Mouse (Mus musculus): Measurements from ENCODE around the gene 4931428F04Rik.
A peak's percentile ranks its signal among the peaks of the same experiment; 100 is the strongest.

4931428F04Rik gene

DNA sequence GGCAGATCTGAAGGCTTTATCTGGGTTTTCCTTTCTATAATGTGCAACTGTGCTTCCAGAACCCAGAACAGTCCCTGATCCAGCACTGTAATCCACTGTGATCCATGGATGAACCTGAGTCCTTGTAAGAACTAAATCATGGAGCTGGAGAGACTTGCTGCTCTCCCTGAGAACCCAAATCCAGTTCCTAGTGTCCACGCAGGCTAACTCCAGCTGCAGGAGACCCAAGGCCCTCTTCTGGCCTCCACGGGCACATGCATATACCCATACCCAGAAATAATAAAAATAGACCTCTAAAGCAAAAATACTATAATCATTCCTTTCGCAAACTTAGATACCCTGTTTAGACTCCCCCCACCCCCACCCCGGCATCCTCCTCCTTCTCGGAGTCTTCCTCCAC lies 1.4 kb downstream of the 4931428F04Rik start:
- no peak for DNase-seq (ENCODE audit: low spot score)

DNA sequence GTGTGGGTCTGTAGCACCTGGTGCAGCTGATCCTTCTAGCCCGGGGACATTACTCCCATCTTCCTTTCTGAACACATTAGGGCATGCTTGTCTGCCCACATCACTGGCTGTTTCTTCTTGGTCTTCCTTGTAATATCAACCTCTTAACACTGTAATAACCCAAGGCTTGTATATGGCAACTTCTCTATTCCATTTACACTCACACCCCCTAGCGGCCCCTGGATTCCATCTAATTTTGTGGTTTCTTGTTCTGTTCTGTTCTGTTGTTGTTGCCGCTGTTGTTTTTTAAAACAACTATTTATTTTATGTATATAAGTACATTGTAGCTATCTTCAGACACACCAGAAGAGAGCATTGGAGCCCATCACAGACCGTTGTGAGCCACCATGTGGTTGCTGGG lies 2.8 kb downstream of the 4931428F04Rik start:
- DNase-seq (ENCODE audit: low spot score) = no peak

DNA sequence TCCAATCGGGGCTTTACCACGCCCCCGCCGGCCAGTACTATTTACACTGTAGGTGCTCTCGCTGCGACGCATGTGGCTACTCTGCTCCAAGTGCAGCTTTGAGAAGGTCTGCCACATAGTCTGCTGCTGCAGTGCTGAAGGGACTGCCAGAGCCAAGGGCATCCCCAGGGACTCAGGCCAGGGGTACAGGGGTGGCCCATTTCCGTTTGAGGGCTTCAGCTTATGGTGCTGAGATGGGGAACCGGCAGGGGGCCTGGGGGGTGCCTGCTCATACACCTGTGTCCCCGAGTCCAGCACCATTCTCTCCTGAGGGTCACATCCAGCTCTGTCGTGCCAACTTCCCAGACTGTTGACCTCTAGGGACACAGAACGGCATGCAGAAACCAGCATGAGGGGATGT lies 4.2 kb downstream of the 4931428F04Rik start:
- DNase-seq (ENCODE audit: low spot score) = no peak

DNA sequence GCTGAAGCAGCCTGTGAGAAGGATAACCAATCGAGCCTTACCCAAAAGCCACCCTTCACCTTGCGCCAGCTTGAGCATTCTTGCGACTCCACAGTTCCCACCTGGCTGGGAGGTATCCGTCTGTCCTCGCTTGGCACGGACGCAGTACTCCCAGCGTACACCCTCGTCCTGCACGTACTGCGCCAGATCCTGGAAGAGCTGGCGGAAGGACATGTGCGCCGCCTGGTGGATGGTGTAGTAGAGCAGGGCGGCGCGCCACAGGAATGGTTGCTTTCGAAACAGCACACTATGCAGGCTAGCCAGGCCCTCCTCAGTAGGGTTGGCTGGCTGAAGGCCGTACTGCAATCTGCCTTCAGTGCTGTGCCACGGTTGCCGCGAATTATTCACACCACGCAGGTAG lies 6.6 kb downstream of the 4931428F04Rik start:
- DNase-seq (ENCODE audit: low spot score) = peak; percentile 85

DNA sequence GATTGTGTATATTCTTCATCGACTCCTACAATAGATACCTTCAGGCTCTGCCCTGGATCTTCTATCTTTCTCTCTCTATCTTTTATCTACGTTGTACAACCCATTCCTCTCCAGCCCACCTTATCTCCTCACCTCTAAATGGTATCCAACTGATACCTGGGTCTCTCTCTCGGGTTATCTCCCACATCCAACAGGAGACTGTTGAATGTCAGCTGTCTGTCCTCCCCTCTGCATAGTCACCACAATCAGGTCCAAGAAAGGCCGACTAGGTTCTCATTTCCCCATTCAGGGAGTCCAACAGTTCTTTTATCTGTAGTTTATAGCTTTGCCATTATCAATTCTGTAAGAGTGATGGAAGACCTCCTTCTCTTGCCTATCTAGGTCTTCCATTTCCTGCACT lies 7.4 kb downstream of the 4931428F04Rik start:
- no peak for DNase-seq (ENCODE audit: low spot score)

DNA sequence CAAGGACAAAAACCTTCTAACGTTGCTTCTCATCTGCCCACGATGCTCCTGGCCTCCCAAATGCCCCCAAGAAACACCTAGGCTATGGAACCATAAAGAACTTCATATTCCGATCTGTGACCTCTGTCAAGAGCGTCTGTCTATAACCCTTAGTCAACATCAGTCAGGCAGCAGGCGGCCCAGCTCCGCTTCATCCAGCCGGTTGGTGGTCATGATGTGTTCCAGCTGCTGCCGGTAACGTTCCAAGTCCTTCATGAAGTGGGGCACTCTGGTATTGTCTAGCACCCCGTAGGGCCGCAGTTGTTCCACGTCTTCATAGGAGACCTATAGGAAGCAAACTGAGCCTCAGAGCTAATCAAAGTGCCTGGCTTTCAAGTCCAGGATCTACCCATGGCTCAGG lies 7.8 kb downstream of the 4931428F04Rik start:
- DNase-seq (ENCODE audit: low spot score) = no peak

DNA sequence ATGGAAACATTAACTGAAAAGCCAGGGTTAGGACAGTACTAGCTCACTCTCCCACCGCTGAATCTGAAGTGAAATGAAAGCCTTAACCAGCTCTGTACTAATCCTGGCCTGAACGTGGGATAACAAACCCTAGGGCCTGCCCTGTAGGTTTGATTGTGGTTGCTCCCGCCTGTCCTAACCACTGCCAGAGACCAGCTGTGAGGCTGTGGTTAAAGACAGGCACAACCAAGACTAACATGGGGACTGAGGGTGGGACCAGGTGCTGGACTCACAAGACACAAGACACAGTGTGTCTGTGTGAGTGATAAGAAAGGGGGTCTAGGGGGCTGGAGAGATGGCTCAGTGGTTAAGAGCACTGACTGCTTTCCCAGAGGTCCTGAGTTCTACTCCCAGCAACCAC lies 9.1 kb downstream of the 4931428F04Rik start:
- no peak for DNase-seq (ENCODE audit: low spot score)

DNA sequence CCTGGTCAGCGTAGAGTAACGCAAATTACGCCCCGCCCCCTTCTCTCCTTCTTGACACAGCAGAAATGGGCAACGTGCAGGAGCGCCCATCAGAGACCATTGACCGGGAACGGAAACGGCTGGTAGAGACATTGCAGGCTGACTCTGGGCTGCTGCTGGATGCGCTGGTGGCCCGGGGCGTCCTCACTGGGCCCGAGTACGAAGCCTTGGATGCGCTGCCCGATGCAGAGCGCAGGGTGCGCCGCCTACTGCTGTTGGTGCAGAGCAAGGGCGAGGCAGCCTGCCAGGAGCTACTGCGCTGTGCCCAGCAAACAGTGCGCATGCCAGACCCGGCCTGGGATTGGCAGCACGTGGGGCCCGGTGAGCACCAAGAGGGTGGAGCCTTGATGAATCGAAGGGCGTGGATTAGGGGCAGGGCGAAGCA lies 10.7 kb downstream of the 4931428F04Rik start:
- no peak for DNase-seq (ENCODE audit: low spot score)

DNA sequence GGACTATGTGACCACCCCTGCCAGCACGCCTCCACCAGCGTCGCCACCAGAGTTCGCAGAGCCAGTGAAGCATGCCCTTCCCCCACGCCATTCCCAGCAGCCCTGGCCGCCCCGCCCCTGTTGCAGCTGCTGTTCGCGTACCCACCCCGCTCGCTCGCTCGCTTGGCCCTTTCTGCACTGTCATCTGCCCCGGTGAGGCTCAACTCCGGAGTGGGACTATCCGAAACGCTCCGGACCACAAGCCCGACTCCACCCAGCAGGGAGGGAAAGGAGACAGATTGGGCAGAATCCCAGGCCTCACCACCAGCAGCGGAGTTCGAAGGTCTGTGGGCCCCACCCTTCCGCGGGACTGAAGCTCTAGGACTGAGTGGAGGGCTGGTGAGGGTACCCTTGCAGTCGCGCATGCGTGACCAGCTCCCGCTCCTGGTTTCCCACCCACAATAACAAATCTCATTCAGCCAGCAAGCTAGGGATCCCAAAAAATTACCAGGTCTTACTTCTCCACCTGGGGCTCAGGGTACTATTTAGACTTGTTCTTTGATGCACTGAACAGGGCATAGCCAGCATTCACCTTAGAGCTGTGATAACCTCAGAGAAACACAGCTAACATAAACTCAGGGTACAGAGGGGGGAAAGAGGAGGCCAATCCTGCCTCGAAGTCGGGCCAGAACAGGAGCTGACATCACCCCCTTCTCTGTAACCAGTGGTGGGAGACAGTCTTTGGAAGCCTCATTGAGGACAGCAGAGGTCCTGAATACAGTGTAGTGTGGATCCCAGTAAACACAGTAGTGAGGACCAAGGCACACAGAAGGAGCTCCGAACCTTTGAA lies 13.2 kb downstream of the 4931428F04Rik start:
- peak; percentile 68 for DNase-seq (ENCODE audit: low spot score)

DNA sequence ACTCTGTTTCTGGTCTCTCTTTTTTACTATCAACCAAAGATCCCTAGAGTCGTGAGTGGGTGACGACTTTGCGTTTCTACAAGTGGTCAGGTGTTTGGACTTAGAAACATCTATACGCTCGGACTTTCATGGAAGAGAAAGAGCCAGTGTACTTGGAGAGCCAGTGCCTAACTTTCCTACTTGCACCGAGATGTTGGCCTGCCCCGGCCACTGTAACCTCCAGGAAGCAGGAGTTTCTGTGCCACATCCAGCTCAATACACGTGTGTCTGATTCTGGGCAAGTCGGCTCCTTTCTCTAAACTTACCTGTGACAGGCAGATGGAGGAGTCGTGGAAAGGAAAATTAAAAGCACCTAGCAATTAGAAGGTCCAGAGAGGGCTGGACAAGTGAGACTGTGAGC lies 13.8 kb downstream of the 4931428F04Rik start, which contains the start of gene Nol3:
TSS of gene Nol3 (plus strand) at position 301 of the 400 bp plus-strand sequence.
- DNase-seq (ENCODE audit: low spot score) = no peak

DNA sequence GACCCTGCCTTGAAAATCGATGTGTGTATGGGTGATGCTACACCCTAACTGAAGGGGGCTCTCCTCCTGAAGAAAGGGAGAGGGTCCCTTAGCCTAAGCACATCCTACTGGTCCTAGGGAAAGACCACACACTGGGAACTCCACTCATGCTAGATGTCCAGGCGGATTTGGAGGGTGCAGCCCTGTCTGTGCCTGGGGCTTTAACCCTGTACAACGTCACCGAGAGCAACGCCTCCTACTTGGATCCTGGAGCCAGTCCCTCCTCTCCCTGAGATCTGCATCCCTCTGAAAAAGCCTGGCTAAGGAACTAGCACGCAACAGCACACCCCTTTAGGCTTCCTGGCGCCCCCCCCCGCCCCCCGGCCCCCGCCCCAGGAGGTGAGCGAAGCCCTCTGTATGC lies 14.3 kb downstream of the 4931428F04Rik start:
- no peak for DNase-seq (ENCODE audit: low spot score)

DNA sequence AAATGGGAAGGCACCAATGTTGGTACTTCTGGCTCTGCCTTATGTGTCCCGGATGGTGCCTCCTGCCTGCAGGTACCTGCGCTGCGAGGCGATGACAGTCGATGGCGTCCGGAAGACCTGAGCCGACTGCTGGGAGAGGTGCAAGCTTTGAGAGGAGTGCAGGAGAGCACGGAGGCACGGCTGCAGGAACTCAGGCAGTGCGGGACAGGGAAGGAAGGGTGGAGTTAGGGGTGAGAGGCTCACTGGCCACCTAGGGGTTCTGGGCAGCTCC lies 18.8 kb downstream of the 4931428F04Rik start:
- no peak for DNase-seq (ENCODE audit: low spot score)

DNA sequence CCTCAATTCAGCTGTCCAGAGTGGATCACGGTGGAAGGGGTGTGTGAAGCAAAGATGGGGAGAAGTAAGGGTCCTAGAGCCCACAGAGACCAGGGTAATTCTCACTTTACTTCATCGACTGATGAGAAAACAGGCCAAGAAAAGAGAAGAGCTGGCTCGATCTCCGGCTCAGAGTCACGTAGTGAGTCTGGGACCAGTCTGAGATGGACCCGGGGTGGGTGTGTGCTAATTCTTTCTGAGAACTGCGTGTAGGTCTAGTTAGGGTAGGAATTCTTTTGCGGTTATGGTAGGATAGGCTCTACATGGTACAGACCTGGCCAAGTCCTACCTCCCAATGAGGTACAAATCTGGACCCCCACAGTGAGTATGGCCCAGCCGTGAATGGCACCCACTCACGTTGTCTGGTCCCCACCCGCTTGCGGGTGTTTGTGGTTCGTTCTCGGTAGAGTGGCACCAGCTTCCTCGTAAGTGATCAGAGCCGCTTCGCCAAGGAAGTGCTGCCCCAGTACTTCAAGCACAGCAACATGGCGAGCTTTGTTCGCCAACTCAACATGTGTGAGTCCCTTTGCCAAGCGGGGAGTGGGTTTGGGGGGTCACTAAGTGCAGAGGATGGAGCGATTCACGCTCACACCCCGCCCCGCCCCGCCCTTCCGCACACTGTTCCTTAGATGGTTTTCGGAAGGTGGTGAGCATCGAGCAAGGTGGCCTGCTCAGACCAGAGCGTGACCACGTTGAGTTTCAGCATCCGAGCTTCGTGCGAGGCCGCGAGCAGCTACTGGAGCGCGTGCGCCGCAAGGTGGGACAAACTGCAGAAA lies 19.4 kb downstream of the 4931428F04Rik start:
- DNase-seq (ENCODE audit: low spot score) = no peak

DNA sequence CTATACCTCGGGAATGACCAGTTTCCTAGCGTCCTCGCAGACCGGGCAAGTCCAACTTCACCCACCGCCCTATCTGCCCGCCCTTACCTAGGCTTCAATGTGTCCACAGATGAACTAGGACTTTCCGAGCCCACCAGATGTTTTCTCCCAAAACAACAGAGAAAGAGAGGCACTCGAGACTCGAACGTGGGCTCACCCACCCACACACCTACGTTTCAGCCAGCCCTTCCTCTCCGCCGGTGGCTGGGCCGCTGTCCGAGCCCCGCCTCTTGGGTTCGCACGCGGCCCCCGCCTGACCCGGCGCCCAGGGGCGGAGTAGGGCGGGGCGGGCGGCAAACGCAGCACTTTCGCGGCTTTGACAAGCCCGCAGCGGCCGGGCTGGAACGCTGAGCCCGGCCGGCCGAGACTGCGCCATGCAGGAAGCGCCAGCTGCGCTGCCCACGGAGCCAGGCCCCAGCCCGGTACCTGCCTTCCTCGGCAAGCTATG lies 20.2 kb downstream of the 4931428F04Rik start, which contains the start of gene Hsf4:
TSS of gene Hsf4 (plus strand) at position 341 of the 487 bp plus-strand sequence.
- no peak for DNase-seq (ENCODE audit: low spot score)

DNA sequence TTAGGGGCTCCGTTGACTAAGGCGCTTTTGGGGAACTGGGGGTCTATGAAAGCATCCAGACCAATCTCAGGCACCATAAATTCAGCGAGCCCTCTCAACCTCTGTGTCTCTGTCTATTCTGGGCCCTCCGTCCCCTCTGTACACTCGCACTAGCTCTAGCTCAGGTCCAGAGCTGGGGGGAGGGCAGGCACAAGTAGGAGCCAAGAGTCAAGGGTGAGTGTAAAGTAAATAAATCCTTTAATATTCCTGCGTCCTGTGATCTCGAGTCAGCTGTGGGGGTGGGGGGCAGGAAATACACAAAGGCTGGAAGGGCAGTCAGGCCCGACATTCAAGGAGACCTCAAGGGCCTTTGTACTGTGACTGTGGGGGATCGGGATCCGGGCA lies 20.6 kb downstream of the 4931428F04Rik start:
- no peak for DNase-seq (ENCODE audit: low spot score)

DNA sequence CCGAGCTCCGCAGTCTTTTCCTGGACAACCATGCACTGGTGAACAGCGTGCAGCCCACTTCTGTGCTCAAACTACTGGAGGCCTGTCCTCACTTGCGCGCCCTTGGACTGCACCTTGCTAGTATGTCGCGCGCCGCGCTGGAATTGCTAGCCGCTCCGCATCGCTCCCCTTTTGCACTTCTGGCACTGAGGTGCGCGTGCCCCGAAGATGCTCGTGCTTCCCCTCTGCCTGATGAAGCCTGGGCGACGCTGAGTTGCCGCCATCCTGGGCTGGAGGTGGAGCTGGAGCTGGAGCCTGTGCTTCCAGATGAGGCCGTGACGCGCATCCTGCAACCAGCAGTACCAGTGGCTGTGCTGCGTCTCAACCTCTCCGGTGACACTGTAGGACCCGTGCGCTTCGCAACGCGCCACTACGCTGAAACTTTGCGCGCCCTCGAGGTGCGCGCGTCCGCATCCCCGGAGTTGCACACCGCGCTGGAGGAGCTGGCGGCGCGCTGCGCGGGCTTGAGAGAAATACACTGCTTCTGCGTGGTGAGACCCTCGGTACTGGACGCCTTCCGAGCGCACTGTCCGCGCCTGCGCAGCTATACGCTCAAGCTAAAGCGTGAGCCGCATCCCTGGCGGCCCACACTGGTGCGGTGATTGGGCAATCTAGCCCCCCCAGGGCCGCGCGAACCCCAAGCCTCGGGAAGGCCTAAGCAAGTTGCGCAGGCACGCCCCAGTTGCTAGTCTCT lies 21.2 kb downstream of the 4931428F04Rik start:
- DNase-seq (ENCODE audit: low spot score) = peak; percentile 86

DNA sequence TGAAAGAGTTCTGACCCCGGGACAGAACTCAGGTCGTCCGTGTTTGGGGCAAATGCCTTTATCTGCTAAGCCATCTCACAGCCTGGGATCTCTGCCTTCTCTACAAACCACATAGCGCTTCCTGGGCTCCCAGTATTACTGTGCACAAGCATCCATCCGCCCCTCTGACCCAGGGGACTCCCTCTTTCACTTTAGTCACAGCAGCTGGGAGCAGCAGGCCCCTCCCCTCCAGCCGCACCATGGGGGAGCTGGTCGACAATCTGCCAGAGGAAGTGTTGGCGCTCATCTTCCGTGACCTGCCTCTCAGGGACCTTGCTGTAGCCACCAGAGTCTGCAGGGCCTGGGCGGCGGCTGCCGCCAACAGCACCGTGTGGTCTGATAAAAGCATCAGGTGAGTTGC lies 22.9 kb downstream of the 4931428F04Rik start:
- DNase-seq (ENCODE audit: low spot score) = no peak

DNA sequence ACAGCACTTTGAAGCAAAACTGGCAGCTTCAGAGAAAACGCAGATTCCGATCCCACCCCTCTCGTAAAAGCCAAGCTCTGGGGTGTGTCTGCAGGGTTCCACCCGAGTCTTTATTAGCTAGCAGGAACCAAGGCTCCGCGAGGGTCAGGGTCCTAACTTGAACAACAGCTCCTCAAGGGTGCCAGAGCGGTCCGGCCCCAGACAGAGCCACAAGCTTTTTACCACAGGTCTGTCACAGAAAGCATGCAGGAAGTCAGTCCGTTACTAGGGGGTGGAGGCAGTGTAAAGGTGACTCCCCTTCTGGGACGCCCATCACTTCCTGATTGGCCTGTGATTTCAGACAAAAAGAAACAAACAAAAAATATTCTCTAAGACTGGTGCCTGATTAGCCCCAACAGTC lies 24.5 kb downstream of the 4931428F04Rik start:
- no peak for DNase-seq (ENCODE audit: low spot score)

DNA sequence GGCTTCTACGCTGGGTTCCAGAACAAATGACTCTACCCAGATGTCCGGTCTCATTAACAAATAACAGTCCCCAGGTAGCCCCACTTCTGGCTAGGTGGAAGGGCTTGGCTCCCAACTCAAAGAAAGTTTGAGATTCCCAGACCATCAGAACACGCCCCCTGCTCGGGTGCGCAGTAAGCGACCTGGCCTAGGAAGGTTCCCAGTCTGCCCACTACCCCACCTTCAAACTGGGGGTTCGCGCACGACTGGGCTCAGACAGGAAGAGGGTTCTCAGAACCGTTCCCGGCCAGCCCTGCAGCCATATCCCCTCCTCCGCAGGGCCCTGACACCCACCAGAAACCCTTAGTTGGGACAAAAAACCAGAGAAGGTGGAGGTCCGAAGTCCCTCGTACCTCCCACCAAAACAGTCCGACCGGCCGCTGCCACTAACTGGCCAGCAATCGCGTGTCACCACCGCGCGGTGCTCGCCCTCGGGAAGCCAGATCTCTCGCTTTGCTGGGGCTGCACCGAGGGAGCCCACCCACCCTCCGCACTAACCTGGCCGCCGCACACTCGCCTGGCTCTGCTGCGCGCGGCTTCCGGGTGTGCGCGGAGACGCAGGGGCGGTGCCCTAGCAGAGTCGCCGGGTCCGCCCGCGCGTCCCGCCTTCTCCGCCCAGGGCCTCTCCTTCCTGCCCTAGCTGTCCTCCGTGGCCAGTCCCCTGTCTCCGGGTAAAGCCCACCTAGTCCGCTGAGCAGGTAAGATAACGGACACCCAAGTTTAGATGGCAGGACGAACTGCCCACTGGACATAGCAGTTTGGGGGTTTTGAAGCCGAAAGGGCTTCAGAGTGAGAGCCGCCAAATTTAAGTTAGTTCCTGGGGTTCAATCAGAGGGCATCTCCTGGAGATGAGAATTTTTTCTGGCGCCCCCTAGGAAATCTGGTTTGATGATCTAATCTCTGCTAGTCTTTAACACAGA lies 25.4 kb downstream of the 4931428F04Rik start, which contains the start of the genes Tradd and Fbxl8:
TSS of gene Tradd (minus strand) at position 586 of the 959 bp plus-strand sequence.
TSS of gene Fbxl8 (plus strand) at position 625 of the 959 bp plus-strand sequence.
- peak; percentile 77 for DNase-seq (ENCODE audit: low spot score)

DNA sequence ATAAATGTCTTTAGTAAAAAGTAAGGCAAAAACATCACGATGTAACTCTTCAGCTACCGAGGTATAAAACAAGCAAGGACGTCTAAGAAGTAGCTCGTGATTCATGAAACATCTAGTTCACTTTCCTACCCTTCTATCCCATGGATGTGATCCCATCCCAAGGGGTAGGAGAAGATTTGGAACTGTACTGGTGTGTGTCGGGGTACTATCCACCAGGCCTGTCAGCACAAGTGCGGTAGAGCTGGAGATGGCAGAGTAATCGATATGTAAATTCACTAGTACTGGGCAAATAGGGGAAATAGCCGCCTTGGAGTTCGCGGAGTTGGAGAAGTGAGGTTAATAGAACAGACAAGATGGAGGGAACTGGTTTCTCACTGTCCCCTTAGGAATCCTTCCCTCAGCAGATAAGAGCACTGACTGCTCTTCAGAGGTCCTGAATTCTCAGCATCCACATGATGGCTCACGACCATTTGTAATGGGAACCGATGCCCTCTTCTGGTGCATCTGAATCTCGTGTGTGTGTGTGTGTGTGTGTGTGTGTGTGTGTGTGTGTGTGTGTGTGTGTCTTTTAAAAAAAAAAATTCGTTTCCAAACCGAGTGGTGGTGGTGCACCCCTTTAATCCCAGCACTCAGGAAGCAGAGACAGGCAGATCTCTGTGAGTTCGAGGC lies 26.3 kb downstream of the 4931428F04Rik start:
- DNase-seq (ENCODE audit: low spot score) = no peak

Data from embryo, embryonic 10 days (tissue).